Mouse (Mus musculus) kidney, postnatal 25 days (tissue): Measurements from ENCODE around the gene Lpar2.
A peak's percentile ranks its signal among the peaks of the same experiment; 100 is the strongest.

ENCODE experiments used
- DNase-seq, 2 experiments: peaks; one replicate each; pipeline ENCODE4 v3.0.0; 2021; ENCODE audit warnings: mixed read lengths in 2 of 2

Lpar2 gene

GRCm38 (mm10) chr8:69822386-69823191 lies at the start of gene Lpar2:
Lpar2 (plus strand) TSS chr8:69822429.
- DNase-seq, result peak; percentile 85 to 93

GRCm38 (mm10) chr8:69774503-69775148 lies 47.6 kb upstream of the Lpar2 start, which contains the start of gene Gm20422:
Gm20422 (minus strand) TSS chr8:69774886.
- peak; percentile 93 to 96 for DNase-seq

GRCm38 (mm10) chr8:69775149-69775534 lies 47.1 kb upstream of the Lpar2 start:
- DNase-seq, result no peak

- DNase-seq, result no peak
Measured at GRCm38 (mm10) chr8:69777111-69777510, 45.1 kb upstream of the Lpar2 start.

GRCm38 (mm10) chr8:69789105-69789504 lies 33.1 kb upstream of the Lpar2 start:
- DNase-seq, result no peak

- DNase-seq, result peak in 1 of 2 experiments; percentile 35
Measured at GRCm38 (mm10) chr8:69789731-69790130, 32.5 kb upstream of the Lpar2 start.

GRCm38 (mm10) chr8:69790364-69790763 lies 31.9 kb upstream of the Lpar2 start:
- peak in 1 of 2 experiments; percentile 21 for DNase-seq

- peak; percentile 92 to 93 for DNase-seq
Measured at GRCm38 (mm10) chr8:69790773-69791367, 31.4 kb upstream of the Lpar2 start, which contains the start of the genes Atp13a1 and Zfp866. Atp13a1 (plus strand) TSS chr8:69791163. Zfp866 (minus strand) TSS chr8:69791178.

GRCm38 (mm10) chr8:69791415-69792068 lies 30.7 kb upstream of the Lpar2 start:
- DNase-seq, result peak; percentile 40 to 73

- peak in 1 of 2 experiments; percentile 28 for DNase-seq
Measured at GRCm38 (mm10) chr8:69793666-69794065, 28.6 kb upstream of the Lpar2 start.

- no peak for DNase-seq
Measured at GRCm38 (mm10) chr8:69794096-69794495, 28.1 kb upstream of the Lpar2 start.

- DNase-seq, result no peak
Measured at GRCm38 (mm10) chr8:69794901-69795300, 27.3 kb upstream of the Lpar2 start.

- DNase-seq, result peak in 1 of 2 experiments; percentile 28
Measured at GRCm38 (mm10) chr8:69796721-69797345, 25.4 kb upstream of the Lpar2 start.

- DNase-seq, result peak in 1 of 2 experiments; percentile 28
Measured at GRCm38 (mm10) chr8:69797661-69798060, 24.6 kb upstream of the Lpar2 start.

GRCm38 (mm10) chr8:69799261-69799660 lies 23.0 kb upstream of the Lpar2 start:
- peak in 1 of 2 experiments; percentile 31 for DNase-seq

GRCm38 (mm10) chr8:69799946-69800345 lies 22.3 kb upstream of the Lpar2 start:
- no peak for DNase-seq

GRCm38 (mm10) chr8:69801796-69802195 lies 20.4 kb upstream of the Lpar2 start:
- no peak for DNase-seq

- no peak for DNase-seq
Measured at GRCm38 (mm10) chr8:69802216-69802615, 20.0 kb upstream of the Lpar2 start.

GRCm38 (mm10) chr8:69803366-69803765 lies 18.9 kb upstream of the Lpar2 start:
- peak in 1 of 2 experiments; percentile 35 for DNase-seq

GRCm38 (mm10) chr8:69804537-69804936 lies 17.7 kb upstream of the Lpar2 start:
- DNase-seq, result peak in 1 of 2 experiments; percentile 16

- DNase-seq, result peak in 1 of 2 experiments; percentile 19
Measured at GRCm38 (mm10) chr8:69805086-69805485, 17.1 kb upstream of the Lpar2 start.

- DNase-seq, result peak in 1 of 2 experiments; percentile 26
Measured at GRCm38 (mm10) chr8:69805491-69805890, 16.7 kb upstream of the Lpar2 start.
